ENCODE assay signal across 24 mouse cellular contexts in the genomic region with DNA sequence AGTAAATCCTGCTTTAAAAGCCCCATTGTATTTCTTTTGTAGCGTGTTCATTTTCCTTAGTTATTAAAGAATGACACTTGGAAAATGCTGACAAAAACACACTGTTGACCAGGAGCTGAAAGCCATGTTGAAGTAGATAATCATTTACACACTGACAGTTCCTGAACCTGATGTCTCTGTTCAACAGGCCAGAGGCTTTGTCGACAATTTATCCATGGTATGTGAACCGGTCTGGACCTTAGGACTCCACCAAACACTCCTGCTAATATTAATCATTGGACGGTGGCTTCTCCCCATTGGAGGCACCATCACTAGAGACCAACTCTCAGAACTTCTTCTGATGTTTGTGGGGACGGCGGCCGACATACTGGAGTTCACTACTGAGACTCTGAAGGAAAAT.
"Had no signal": no experiment of that assay in that cellular context is flagged by ENCODE, and none has a peak within 500 bp of the region (broad histone marks: within the 10 kb centered on the region; RNA-seq: fewer than 3 reads in every experiment).

No protein-coding gene starts in this region.

- DNase-seq: gastrocnemius, adult 2 months; gastrocnemius, postnatal 10 days; gastrocnemius, postnatal 25 days; heart, adult 18-20 months; heart, postnatal 10 days; heart, postnatal 4 days; liver; liver, embryonic 13.5 days; liver, postnatal 0 days had no signal

- H3K27me3 ChIP-seq: heart, embryonic 12.5 days; hindbrain, embryonic 12.5 days; intestine, embryonic 15.5 days; kidney, embryonic 15.5 days; liver, embryonic 13.5 days; liver, embryonic 15.5 days had no signal

- H3K4me1 ChIP-seq: heart, embryonic 10.5 days; heart, embryonic 12.5 days; hindbrain, embryonic 12.5 days; intestine, embryonic 15.5 days; kidney, embryonic 15.5 days; liver, embryonic 13.5 days; liver, embryonic 15.5 days had no signal

- H3K36me3 ChIP-seq: heart, embryonic 10.5 days; heart, embryonic 12.5 days; hindbrain, embryonic 10.5 days; hindbrain, embryonic 12.5 days; intestine, embryonic 15.5 days; kidney, embryonic 15.5 days; liver, embryonic 13.5 days; liver, embryonic 15.5 days had no signal

- H3K9ac ChIP-seq: heart, embryonic 12.5 days; hindbrain, embryonic 12.5 days; hindbrain, embryonic 14.5 days; intestine, embryonic 15.5 days; kidney, embryonic 15.5 days; liver, embryonic 13.5 days; liver, embryonic 15.5 days; liver, postnatal 0 days had no signal

- H3K27ac ChIP-seq: gastrocnemius, adult 2 months; heart, embryonic 10.5 days; hindbrain, embryonic 10.5 days; hindbrain, embryonic 12.5 days; hindbrain, embryonic 14.5 days; intestine, embryonic 15.5 days; kidney, embryonic 15.5 days; layer of hippocampus, adult 2 months; left cerebral cortex, adult 2 months; liver, embryonic 13.5 days; liver, embryonic 15.5 days had no signal

- ATAC-seq: forebrain, embryonic 16.5 days; hindbrain, embryonic 16.5 days; inflammation-experienced regulatory T-cells, adult 6 months; intestine, embryonic 15.5 days; intestine, postnatal 0 days; liver, postnatal 0 days had no signal

- H3K4me3 ChIP-seq: gastrocnemius, adult 2 months; heart, embryonic 10.5 days; heart, embryonic 12.5 days; hindbrain, embryonic 10.5 days; hindbrain, embryonic 12.5 days; intestine, embryonic 15.5 days; kidney, embryonic 15.5 days; layer of hippocampus, adult 2 months; left cerebral cortex, adult 2 months; liver, embryonic 13.5 days; liver, embryonic 15.5 days had no signal

- H3K9me3 ChIP-seq: heart, embryonic 10.5 days; heart, embryonic 12.5 days; hindbrain, embryonic 10.5 days; hindbrain, embryonic 12.5 days; intestine, embryonic 15.5 days; kidney, embryonic 15.5 days; liver, embryonic 13.5 days; liver, embryonic 15.5 days had no signal

- H3K4me2 ChIP-seq: heart, embryonic 12.5 days; hindbrain, embryonic 12.5 days; hindbrain, embryonic 14.5 days; intestine, embryonic 15.5 days; kidney, embryonic 15.5 days; liver, embryonic 11.5 days; liver, embryonic 13.5 days; liver, embryonic 15.5 days had no signal
